Mouse (Mus musculus) kidney, adult 18-20 months (tissue): ENCODE results near the gene Wdr54.
A peak's percentile ranks its signal among the peaks of the same experiment; 100 is the strongest.

ENCODE experiments used
- DNase-seq: peaks from one replicate; pipeline ENCODE4 v3.0.0; 2021

Gene Wdr54

GRCm38 (mm10) chr6:83124851-83125312 lies 31.3 kb downstream of the Wdr54 start:
- peak; percentile 93 for DNase-seq

- no peak for DNase-seq
Observed at GRCm38 (mm10) chr6:83122961-83123360, 33.2 kb downstream of the Wdr54 start.

- DNase-seq = no peak
Observed at GRCm38 (mm10) chr6:83121863-83122710, 34.1 kb downstream of the Wdr54 start.

- DNase-seq = peak; percentile 90
Observed at GRCm38 (mm10) chr6:83120930-83121862, 35.0 kb downstream of the Wdr54 start, which contains the start of gene Wbp1. Wbp1 (minus strand) TSS chr6:83121559.

GRCm38 (mm10) chr6:83119734-83120051 lies 36.5 kb downstream of the Wdr54 start:
- DNase-seq = peak; percentile 38

GRCm38 (mm10) chr6:83118825-83119733 lies 37.1 kb downstream of the Wdr54 start:
- no peak for DNase-seq

GRCm38 (mm10) chr6:83118369-83118768 lies 37.8 kb downstream of the Wdr54 start:
- no peak for DNase-seq

GRCm38 (mm10) chr6:83117616-83118015 lies 38.6 kb downstream of the Wdr54 start:
- DNase-seq = no peak

GRCm38 (mm10) chr6:83117165-83117438 lies 39.1 kb downstream of the Wdr54 start:
- no peak for DNase-seq

- DNase-seq = no peak
Observed at GRCm38 (mm10) chr6:83116373-83117164, 39.6 kb downstream of the Wdr54 start.

- no peak for DNase-seq
Observed at GRCm38 (mm10) chr6:83115682-83116372, 40.4 kb downstream of the Wdr54 start.

- peak; percentile 95 for DNase-seq
Observed at GRCm38 (mm10) chr6:83115011-83115671, 41.1 kb downstream of the Wdr54 start, which contains the start of gene Mogs. Mogs (plus strand) TSS chr6:83115496.

GRCm38 (mm10) chr6:83111510-83112136 lies 44.6 kb downstream of the Wdr54 start:
- no peak for DNase-seq

GRCm38 (mm10) chr6:83108762-83109668 lies 47.2 kb downstream of the Wdr54 start, which contains the start of gene Mrpl53:
Mrpl53 (plus strand) TSS chr6:83109040.
- peak; percentile 88 for DNase-seq

GRCm38 (mm10) chr6:83107566-83108400 lies 48.4 kb downstream of the Wdr54 start:
- DNase-seq = peak; percentile 81

- DNase-seq = no peak
Observed at GRCm38 (mm10) chr6:83104158-83104557, 52.0 kb downstream of the Wdr54 start.

- no peak for DNase-seq
Observed at GRCm38 (mm10) chr6:83103130-83103650, 53.0 kb downstream of the Wdr54 start.
